Mouse (Mus musculus) gastrocnemius, postnatal 14 days (tissue): ENCODE data around the gene Ankrd33b. TPM values are rescaled to one million over a fixed set of nuclear protein-coding genes. Genes with fewer than 3 reads are reported as not detected.

Experiments used
- DNase-seq: peaks from one replicate; pipeline ENCODE4 v3.0.0; 2021; ENCODE audit warnings: mixed read lengths
- intact Hi-C: fragments of 180-260 bp; cut with DNase I; formaldehyde crosslinking; loops from one replicate; pipeline ENCODE4 v1.15.1; 2025; ENCODE audit warnings: low total_unique reads
- total RNA-seq, 2 experiments: library from RNA; stranded (reverse); gene quantifications; 2 replicates each; pipeline ENCODE4 v1.2.3; 2021

Gene Ankrd33b
- total RNA-seq, 2 experiments from 2014 or later = 5.3 to 6.3 TPM

DNA sequence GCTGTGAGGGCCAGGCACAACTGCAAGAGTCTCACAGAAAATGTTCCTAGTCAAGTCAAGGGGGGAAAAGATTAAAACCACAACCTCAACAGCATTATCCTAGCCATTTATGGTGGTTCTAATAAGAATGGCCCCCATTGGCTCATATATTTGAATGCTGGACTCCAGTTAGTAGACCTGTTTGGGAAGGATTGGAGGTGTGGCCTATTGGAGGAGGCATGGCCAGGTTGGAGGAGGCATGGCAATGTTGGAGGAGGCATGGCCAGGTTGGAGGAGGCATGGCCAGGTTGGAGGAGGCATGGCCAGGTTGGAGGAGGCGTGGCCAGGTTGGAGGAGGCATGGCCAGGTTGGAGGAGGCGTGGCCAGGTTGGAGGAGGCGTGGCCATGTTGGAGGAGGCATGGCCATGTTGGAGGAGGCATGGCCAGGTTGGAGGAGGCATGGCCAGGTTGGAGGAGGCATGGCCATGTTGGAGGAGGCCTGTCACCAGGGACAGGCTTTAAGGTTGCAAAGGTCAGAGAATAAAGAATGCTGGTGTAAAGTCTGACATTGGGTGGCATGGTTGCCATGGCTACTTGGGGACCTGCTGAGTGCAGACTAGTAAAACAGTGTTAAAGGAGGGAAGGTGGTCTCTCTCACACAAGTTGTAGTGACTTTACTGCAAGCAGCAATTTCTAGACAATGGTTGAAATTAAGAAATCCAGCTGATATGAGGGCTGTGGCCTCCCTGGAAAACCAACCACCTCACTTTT lies 50.3 kb downstream of the Ankrd33b start:
- intact Hi-C loops = loop anchor here (5.0 kb wide), 2 partner anchors 125 to 270 kb away; no protein-coding TSS in a partner anchor
- DNase-seq = no peak

DNA sequence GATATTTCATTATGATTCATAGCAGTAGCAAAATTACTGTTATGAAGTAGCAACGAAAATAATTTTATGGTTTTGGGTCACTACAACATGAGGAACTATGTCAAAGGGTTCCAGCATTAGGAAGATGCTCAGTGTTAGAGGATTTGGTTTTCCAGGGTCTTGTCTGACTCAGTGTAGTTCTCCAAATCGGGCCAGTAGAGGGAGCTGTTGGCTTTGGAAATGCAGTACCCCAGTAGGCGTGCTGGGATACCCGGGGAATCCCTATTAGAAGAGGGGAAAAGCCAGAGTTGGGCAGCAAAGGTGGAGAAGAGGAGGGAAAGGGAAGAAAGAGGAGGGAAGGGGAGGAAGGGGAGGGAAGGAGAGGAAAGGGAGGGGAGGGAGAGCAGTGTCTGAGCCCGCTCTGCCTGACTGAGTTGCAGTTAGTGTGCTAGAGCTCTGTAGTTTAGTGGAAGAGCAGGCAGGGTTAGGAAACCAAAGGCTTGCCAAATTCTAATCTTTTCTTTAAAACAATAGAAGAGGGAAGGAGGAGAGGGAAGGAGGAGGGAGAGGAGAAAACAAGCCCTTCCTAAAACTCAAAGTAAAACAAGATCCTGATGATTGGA lies 51.8 kb downstream of the Ankrd33b start:
- DNase-seq = peak; percentile 82
- intact Hi-C loops = loop anchor here (5.0 kb wide), 2 partner anchors 127 to 272 kb away; no protein-coding TSS in a partner anchor

DNA sequence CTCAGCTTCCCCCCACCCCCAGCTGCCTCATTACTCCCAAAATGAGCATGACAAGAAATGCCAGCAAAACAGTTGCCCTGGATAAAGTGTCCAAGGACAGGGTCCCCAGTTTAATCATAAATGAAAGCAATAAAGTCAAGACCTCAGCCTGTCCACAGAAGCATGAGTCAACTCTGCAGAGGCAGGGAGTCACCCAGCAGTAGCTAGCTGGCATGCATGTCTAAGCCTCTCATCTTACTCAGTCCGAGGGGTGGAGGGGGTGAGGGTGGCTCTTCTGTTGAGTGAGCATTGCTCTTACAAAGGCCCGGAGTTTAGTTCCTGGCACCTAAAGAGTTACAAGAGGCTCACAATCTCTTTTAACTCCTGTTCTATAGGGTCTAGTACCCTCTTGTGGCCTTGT lies 55.5 kb downstream of the Ankrd33b start:
- no peak for DNase-seq
- intact Hi-C loops = no loop called here

DNA sequence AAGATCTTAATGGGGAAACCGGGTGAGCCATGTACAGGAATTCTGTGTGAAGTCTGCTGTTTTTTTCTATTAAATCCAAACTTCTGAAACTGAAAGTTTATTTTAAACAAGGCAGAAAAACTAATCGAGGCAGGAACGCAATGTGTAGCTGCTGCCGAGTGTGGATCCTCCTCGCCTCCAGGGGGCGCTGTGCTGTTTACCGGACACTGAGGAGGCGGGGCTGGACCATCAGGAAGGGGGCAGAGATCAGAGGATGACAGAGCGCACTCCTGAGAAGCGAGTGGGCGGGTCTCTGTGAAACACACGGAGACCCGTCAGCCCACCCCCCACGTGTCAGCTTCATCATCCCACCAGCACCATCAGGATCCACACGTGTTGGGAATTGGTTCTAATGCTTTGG lies 58.0 kb downstream of the Ankrd33b start:
- no peak for DNase-seq
- intact Hi-C loops = no loop called here

DNA sequence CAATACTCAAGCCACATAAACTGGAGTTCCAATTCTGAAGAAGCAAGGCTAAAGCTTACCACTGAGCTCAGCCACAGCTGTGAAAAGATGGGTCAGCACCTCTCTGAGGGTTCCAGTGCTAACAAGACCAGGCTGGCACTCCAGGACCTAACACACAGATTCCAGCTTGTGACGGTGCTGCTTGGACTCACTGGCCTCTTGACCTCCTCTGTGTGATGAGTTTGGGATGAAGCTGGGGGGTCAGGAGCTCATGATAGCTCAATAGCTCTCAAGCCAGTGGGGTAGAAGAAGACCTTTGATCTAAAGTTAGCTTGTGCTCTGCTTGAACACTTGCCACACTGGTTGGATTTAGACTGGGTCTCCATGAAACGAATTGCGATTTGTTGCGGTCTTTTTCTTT lies 60.8 kb downstream of the Ankrd33b start:
- DNase-seq = no peak

DNA sequence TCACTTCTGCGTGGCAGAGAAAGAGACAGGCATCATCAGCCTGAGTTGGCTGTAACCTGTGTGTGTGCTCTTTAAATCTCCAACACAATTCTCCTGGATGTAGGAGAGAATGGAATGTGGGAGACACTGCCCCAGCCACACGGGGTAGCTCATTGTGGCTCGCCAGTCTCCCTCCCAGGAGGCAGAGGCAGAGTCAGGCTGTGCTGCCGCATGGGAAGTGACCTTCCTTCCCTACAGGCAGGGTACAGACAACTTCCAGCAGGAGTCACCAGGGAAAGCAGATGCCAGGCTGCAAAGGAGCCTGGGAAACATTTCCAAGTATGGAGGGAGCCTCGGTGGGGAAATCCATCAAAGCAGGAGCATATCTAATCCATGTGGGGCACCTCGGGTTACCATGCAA lies 62.3 kb downstream of the Ankrd33b start:
- DNase-seq = no peak
- intact Hi-C loops = no loop called here

More for the DNA sequence above, 60.8 kb downstream of the Ankrd33b start:
- intact Hi-C loops = no loop called here

DNA sequence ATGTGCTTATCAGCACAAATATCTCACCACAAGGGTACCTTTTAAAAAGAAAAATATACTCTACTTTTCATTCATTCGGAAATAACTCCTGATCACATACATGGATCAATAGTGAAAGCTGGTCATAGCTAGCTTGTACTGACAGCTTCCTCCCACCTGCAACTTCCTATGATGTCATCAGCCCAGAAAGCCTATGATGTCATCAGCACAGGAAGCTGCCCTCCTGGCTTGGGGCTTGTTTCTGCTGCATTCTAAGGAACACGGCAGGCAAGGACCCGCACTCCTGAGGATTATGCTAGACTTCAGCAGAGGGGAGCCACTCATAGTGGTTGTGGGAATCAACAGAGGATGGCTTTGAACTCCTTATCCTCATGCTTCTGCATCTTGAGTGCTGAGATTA lies 63.2 kb downstream of the Ankrd33b start:
- intact Hi-C loops = no loop called here
- DNase-seq = no peak

DNA sequence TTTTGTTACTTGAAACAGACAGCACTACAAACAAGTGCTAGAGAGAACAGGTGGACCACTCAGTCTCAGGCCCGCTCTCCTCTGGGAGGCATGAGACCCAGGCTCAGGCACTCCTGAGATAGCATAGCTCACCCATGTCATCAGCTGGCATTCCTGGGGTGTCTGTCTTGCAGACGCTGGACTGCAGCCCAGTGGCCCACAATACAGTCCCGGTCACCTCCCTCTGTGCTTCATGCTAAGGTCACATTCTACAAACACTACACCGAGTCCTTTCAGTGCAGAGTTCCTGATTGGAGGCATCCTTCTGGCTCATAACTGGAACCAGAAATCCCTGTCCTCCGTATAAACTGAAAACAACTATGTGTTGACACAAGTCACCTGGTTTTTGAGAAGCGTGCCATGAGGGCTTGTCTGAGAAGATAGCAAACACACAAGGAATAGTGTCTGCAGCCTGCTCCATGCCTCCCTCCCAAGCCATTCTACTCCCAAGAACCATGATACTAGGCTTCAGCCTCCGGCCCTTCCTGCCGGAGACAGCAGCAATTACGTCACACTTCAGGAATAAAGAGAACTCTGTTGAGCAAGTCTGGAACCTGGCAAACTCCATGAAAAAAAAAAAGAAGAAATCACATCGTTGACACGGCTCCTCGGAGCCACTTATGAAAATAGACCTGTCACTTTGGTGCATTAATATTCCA lies 65.1 kb downstream of the Ankrd33b start:
- no peak for DNase-seq
- intact Hi-C loops = no loop called here

DNA sequence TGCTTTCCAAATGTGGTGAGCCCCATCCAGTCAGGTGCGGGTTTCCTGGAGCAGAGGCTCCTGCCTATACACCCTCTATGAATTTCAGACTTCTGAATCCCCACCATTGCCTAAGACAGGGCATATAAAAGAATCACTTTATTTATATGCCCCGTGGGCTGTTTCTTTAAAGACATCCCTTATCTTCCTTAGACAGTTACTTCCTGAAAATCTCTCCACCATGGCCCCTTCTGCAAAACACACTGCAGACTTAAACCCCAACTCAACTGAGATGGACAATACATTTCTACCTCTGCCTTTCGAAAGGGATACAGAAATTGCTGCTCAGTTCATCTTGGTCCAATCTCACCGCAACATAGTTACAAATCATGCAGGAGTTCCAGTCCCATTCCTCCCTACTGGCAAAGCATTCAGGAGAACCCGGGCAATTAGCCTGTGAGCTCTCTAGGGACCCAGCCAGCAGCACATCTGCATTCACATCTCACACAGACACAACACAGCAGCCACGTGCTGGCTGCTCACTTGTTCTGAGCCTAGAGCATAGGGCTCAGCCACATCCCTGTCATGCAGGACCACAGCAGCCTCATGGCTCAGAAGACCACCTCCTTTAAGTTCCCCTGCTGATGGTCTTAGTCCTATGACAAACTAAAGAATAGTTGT lies 68.1 kb downstream of the Ankrd33b start:
- intact Hi-C loops = no loop called here
- DNase-seq = peak; percentile 18

DNA sequence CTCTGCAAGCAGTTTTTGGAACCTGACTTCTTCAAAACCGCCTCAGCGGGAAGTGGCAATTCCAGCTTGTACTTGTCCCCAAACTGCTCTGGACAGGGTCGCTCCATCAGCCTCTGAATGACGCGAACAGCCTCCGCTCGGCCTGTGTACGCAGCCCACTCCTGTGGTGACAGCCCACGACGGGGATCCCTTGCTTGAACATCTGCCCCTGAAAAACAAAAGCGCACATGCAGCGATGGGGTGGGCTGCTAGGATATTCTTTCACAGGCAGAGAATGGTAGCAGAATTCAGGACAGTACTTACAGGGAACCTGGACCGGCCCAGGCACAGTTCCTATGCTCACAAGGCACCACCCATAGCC lies 69.8 kb downstream of the Ankrd33b start:
- DNase-seq = no peak
- intact Hi-C loops = no loop called here

DNA sequence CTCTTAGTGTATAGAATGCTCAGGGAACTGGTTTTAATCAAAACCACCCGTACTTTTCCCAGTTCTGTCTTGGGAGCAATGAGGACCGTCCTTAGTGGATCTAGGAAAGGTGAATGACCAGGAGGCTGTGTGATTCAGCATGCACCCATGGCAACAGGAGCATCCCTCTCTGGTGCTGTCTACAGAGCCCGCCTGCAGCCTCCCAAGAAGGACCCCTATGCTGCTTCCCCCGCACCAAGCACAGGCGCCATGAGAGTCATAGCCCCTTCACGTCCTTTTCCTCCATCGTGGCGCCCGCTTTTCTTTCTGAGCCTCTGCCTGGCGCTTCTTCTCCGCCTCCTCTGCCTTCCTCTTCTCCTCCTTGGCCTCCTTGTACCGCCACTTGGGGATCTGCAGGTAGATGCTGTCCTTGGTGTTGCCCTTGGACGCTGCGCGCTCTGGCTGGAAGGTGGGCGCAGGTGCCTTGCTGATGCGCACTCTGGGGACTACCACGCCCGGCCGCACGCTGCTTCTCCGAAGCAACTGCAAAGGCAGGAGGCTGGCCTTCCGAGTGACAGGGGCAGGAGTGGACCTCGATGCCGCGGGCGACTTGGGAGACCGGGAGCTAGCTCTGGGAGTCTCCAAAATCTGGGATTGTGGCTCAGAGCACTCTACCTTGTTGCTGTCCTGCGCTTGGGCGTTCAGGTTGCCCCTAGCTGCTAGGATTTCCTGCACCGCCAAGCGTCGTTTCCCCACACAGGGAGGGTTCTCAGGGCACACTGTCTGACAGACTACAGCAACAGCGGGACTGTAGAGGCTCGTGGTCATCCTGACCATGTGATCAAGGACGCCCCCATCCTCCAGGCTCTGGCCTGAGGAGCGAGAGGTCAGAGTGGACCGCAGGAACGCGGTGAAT lies 70.4 kb downstream of the Ankrd33b start:
- no peak for DNase-seq
- intact Hi-C loops = no loop called here

DNA sequence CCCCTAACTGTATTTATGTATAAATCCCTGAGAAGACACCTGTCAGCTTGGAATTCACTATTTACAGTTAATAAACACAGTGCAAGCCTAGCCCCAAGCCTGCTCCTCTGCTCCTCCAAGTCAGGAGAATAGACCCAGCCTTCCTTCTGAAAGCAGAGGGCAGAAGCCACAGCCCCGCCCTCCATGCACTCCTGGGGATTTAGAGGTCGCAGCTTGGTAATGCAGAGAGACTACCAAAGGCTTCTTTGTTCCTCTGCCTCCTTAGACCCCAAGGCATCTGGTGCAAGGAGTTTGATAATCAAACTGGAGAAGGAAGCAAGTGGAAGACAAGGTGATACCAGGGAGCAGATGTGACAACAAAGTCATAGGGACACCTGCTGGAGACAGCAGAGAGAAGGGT lies 73.2 kb downstream of the Ankrd33b start:
- intact Hi-C loops = no loop called here
- DNase-seq = no peak

DNA sequence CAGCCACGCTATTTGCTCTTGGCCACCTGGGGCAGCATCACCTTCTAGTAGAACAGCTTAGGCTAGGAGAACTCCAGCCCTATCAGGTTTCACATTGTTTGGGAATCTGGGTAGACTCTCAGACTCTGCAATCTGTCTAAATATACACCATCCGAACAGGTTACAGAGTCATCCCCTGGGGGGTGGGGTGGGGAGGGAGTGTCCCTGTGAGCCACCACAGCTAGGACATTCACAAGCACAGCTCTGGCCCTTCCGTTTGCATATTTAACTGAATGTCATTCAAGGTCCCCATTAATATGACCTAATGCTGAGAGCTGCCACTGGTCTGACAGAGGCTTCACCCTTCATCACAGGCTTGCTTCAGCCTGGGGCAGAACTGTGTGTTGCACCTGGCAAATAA lies 74.9 kb downstream of the Ankrd33b start:
- intact Hi-C loops = no loop called here

DNA sequence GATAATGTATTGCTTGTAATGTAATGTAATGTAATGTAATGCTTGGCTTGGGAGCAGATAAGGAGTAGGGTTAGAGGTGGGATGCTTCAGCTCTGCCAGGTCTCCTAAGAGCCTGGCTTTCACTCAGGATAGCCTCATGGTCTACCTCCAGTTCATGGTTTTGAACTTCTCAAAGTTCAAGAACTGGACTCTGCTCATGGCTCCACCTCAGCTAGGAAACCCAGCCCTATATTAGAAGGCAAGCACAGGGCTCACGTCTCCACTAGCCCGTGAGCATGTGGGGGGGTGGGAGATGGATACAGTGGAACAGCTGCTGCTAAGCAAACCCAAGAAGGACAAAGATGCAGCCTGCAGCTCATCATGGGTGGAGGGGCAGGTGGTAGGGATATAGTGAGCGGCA lies 81.8 kb downstream of the Ankrd33b start:
- intact Hi-C loops = no loop called here
- no peak for DNase-seq

More for the DNA sequence above, 74.9 kb downstream of the Ankrd33b start:
- no peak for DNase-seq

DNA sequence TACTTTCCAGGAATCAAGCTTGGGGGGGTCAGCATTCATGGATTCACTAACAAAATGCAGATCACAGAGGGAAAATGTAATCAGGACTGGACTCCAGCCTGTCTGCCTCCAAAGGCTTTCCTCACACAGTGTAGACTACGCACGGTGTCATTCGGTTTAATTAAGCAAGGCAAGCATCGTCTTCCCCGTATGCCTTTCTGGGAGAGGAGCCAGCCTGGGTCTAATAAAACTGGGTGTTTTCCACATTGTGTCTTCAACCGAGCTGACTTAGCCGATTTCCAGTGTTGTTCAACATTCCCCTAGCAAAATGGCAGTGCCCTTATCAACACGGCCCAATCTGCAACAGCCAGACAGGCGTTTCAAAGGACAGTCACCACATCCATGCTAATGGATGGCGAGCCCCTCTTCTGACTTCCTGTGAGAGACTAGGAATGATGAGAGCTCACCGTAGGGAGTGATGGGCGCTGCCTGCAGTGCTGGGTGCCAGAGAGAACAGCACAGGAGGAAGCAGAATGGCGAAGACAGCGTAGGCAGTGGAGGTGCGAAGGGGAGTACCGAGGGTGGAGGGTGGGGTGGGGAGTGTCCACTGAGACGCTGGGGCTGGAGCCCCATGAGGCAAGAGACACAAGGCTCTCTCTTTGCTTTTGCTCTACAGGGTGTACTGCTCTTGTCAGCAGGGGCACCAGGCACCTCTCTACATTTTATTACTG lies 82.4 kb downstream of the Ankrd33b start:
- intact Hi-C loops = no loop called here
- DNase-seq = no peak

DNA sequence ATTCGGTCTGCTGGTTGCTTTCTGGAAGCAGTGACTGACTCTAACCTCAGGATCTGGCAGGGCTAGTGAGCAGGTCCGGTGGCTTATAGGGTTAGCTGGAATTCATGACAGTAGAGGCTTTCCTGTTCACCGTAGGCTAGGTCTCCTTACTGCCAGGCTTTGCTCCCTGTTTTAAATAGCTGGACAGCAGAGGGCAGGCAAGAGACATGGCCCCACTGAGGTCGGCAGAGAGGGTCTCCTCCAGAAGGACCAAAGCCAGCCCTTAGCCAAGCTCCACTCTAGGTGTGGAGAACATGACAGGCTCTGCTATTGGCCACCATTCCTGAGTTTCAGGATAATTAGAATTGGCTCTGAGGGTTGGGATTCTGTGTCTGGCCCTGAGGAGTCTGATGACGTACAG lies 83.4 kb downstream of the Ankrd33b start:
- intact Hi-C loops = no loop called here
- DNase-seq = no peak

DNA sequence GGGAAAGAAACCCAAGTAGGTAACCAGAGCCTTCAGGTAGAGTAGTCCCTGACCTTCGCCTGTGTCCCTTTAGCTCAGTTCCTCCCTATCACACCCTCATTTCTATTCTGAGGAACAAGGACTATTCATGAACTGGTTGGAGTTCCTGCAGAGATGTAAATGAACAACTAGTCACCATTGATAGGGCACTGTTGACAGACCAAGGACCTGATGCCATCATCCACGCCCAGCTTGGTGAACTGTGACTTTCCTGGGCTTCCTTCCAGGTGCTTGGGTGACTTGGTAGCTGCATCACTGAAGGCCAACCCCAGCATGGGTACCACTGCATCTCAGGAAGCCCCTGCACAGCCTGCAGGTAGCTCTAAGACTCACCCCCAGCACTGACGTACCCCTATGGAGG lies 85.2 kb downstream of the Ankrd33b start:
- intact Hi-C loops = no loop called here
- no peak for DNase-seq

DNA sequence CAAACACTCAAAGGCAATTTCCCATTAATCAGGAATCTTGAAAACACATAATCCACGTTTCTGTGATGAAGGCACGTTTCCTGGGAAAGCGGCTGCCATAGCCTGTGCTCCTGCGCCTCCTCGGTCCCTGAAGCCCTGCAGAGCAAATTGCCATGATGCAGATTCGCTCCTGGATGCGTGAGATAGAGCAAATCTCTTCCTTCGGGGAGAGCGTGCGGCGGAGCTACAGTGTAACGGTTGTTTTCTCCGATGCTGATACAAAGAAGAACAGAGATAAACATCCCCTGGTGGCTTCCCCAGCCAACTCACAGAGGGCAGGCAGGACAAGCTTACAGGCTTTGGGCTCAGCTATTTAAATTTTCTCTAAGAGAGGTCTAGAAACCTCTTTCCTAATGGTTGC lies 85.7 kb downstream of the Ankrd33b start:
- intact Hi-C loops = no loop called here
- DNase-seq = no peak

DNA sequence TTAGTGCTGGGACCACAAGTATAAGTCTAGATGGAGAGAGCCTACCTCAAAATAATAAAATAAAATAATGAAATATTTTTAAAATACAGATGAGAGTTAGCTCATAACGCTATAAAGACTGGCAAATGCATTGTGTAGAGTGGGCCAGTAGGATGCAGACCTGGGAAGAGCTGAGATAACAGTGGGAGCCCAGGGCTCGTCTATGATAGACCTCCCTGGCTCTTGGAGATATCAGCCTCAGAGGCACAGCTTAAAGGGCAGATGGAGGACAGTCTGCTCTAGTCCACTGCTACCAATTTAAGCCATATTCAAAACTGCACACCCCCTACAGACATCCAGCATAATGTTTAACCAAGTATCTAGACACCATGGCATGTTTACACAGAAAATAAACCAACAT lies 86.8 kb downstream of the Ankrd33b start:
- intact Hi-C loops = no loop called here
- DNase-seq = no peak
